Mouse (Mus musculus) myocyte (in vitro differentiated cells): ENCODE data around the gene Itsn1. TPM values are rescaled to one million over a fixed set of nuclear protein-coding genes. Genes with fewer than 3 reads are reported as not detected.

Experiments used
- H3K27me3 ChIP-seq: one replicate; pipeline ENCODE4 v1.6.1; 2011; ENCODE audit not compliant: control insufficient read depth, insufficient read depth, insufficient read length
- H3K36me3 ChIP-seq: one replicate; pipeline ENCODE4 v1.6.1; 2011; ENCODE audit not compliant: control insufficient read depth, insufficient read depth
- H3K4me2 ChIP-seq: one replicate; pipeline ENCODE4 v1.6.1; 2011; ENCODE audit warnings: low read depth, control low read depth
- H3K4me3 ChIP-seq: one replicate; pipeline ENCODE4 v1.5.1; 2011; ENCODE audit warnings: mild to moderate bottlenecking, control low read depth, moderate library complexity
- H3K79me2 ChIP-seq: one replicate; pipeline ENCODE4 v1.6.1; 2011; ENCODE audit not compliant: control insufficient read depth, insufficient read depth
- H3ac ChIP-seq: one replicate; pipeline ENCODE4 v1.6.1; 2011; ENCODE audit not compliant: control insufficient read depth, insufficient read length
- CEBPB ChIP-seq: IDR thresholded peaks from 2 replicates; pipeline ENCODE4 v1.6.1; 2011; ENCODE audit warnings: mild to moderate bottlenecking, moderate library complexity; ENCODE audit not compliant: poor library complexity, insufficient read depth, severe bottlenecking
- E2F4 ChIP-seq: IDR thresholded peaks from one replicate; pipeline ENCODE4 v1.6.1; 2011; ENCODE audit warnings: mild to moderate bottlenecking, control low read depth, moderate library complexity; ENCODE audit not compliant: insufficient read depth
- MAX ChIP-seq: IDR thresholded peaks from one replicate; pipeline ENCODE4 v1.6.1; 2011; ENCODE audit warnings: low read depth, mild to moderate bottlenecking, control low read depth
- MYOD1 ChIP-seq, 3 experiments: IDR thresholded peaks; one replicate each; pipeline ENCODE4 v1.6.1; 2011; ENCODE audit warnings: control low read depth in 2 of 3, low read depth in 2 of 3, mild to moderate bottlenecking in 2 of 3, moderate library complexity in 1 of 3; ENCODE audit not compliant: insufficient read length in 2 of 3, control insufficient read depth in 1 of 3
- MYOG ChIP-seq, 3 experiments: IDR thresholded peaks; one replicate each; pipeline ENCODE4 v1.6.1; 2011; ENCODE audit warnings: control low read depth in 2 of 3, low read depth in 2 of 3, mild to moderate bottlenecking in 2 of 3; ENCODE audit not compliant: insufficient read length in 2 of 3, control insufficient read depth in 1 of 3, insufficient read depth in 1 of 3
- POLR2A ChIP-seq: IDR thresholded peaks from one replicate; pipeline ENCODE4 v1.6.1; 2011; ENCODE audit warnings: low read depth, mild to moderate bottlenecking, control low read depth, moderate library complexity; ENCODE audit not compliant: insufficient read length
- POLR2AphosphoS2 ChIP-seq: IDR thresholded peaks from one replicate; pipeline ENCODE4 v1.6.1; 2011; ENCODE audit warnings: low read depth, control low read depth; ENCODE audit not compliant: insufficient read length
- REST ChIP-seq: IDR thresholded peaks from one replicate; pipeline ENCODE4 v1.6.1; 2011; ENCODE audit warnings: mild to moderate bottlenecking, control low read depth, moderate library complexity; ENCODE audit not compliant: insufficient read depth, insufficient read length
- SRF ChIP-seq: IDR thresholded peaks from one replicate; pipeline ENCODE4 v1.6.1; 2011; ENCODE audit warnings: low read depth; ENCODE audit not compliant: control insufficient read depth, insufficient read length
- TCF12 ChIP-seq: IDR thresholded peaks from one replicate; pipeline ENCODE4 v1.6.1; 2011; ENCODE audit warnings: mild to moderate bottlenecking, control low read depth; ENCODE audit not compliant: poor library complexity, insufficient read depth, severe bottlenecking
- TCF3 ChIP-seq: IDR thresholded peaks from one replicate; pipeline ENCODE4 v1.6.1; 2011; ENCODE audit warnings: low read depth, control low read depth; ENCODE audit not compliant: insufficient read length
- USF1 ChIP-seq: IDR thresholded peaks from one replicate; pipeline ENCODE4 v1.6.1; 2011; ENCODE audit warnings: low read depth, mild to moderate bottlenecking, control low read depth, moderate library complexity
- polyA plus RNA-seq: library from polyadenylated mRNA; unstranded; fragments of >200 nt; fragmentation: generic; extraction: Trizol; gene quantifications from one replicate; pipeline ENCODE4 v1.2.1, GENCODE M21; 2012; ENCODE audit warnings: missing spikeins

Itsn1 gene
- polyA plus RNA-seq, 1 experiment, result 27.5 TPM

DNA sequence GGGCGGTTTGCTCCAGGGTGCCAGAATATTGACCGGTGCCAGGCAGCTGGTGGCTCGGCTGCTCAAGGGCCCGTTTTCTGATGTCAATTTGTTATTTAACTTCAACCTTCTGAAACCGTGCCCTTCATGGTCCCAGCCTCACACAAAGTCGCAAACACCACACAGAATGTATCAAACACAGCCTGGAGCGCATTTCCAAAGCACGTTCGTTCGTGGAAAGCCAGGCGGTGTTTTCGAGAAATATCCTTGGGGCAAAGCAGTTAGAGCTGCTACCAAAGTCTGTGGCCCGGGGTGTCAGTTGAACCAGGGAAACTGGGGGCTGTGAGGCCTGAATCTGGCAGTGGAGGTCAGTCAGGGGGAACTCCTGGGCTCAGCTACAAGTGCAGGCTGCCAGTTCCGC, 213.1 kb downstream of the Itsn1 start:
- TF ChIP-seq MYOD1 (IDR thresholded peaks at IDR 0.05; ENCODE audit: control insufficient read depth in 1 of 3, insufficient read length in 2 of 3, low read depth in 2 of 3) (no peak), SRF (no peak), MAX (no peak), USF1 (no peak), MYOG (IDR thresholded peaks at IDR 0.05; ENCODE audit: control insufficient read depth in 1 of 3, insufficient read depth in 1 of 3, insufficient read length in 2 of 3, low read depth in 2 of 3) (no peak), POLR2A (no peak), TCF12 (no peak), CEBPB (no peak), E2F4 (no peak), REST (no peak), POLR2AphosphoS2 (no peak), TCF3 (no peak)
- Histone ChIP-seq H3K79me2 (no peaks in the 10 kb centered on the region), H3K27me3 (no peaks in the 10 kb centered on the region), H3ac (no peak overlapping the region), H3K4me2 (no peak overlapping the region), H3K36me3 (no peaks in the 10 kb centered on the region), H3K4me3 (no peak overlapping the region)

DNA sequence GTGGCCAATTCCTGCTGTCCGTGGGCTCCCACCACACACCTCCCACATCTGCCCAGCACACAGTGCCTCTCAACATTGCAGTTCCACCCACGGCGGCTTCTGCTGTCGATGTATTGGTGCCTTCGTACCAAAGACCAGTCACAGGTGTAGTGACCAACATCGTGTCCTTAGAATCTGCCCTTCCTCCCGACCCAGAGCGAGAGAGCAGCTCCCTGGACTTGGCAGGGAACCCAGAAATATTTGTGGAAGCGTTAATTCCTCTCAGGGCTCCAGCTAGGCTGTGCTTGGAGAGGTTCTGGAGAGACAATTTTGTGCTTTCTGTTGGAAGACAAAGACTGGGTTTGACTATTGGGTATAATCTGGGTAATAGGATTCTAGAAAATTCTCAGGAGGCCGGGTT, 217.2 kb downstream of the Itsn1 start:
- no peak overlapping the region for H3K4me3 ChIP-seq
- no peaks in the 10 kb centered on the region for H3K79me2 ChIP-seq
- H3K27me3 ChIP-seq, result no peaks in the 10 kb centered on the region
- no peak overlapping the region for H3K4me2 ChIP-seq
- H3ac ChIP-seq, result no peak overlapping the region
- H3K36me3 ChIP-seq, result no peaks in the 10 kb centered on the region
- no peak for TF ChIP-seq TCF12
- TF ChIP-seq MAX, result no peak
- TF ChIP-seq POLR2A, result no peak
- TF ChIP-seq MYOD1 (IDR thresholded peaks at IDR 0.05; ENCODE audit: control insufficient read depth in 1 of 3, insufficient read length in 2 of 3, low read depth in 2 of 3), result no peak
- TF ChIP-seq SRF, result no peak
- no peak for TF ChIP-seq REST
- no peak for TF ChIP-seq POLR2AphosphoS2
- no peak for TF ChIP-seq E2F4

DNA sequence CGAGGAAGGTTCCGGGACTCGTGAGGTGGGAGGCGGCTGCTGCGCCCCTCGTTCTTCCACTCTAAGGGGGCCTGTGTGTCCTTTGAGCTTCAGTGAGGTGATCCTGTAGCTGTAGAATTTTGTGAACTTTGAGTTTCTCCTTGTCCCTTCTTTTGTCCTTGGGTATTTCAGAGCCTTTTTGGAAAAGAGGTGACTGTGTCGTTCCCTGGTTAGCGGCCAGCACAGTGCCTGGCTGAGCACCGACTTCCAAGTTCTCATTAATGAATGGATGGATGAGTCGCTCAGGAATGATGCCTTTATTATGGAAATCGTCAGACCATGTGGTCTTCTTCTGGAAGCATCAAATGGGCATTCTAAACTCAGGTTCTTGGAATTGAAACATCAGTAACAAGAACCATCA, 218.0 kb downstream of the Itsn1 start:
- no peak overlapping the region for H3K4me3 ChIP-seq
- H3K36me3 ChIP-seq, result no peaks in the 10 kb centered on the region
- TF ChIP-seq POLR2AphosphoS2 (no peak), TCF3 (no peak), SRF (no peak), REST (no peak), E2F4 (no peak), USF1 (no peak), MYOG (IDR thresholded peaks at IDR 0.05; ENCODE audit: control insufficient read depth in 1 of 3, insufficient read depth in 1 of 3, insufficient read length in 2 of 3, low read depth in 2 of 3) (no peak), TCF12 (no peak), MAX (no peak), MYOD1 (IDR thresholded peaks at IDR 0.05; ENCODE audit: control insufficient read depth in 1 of 3, insufficient read length in 2 of 3, low read depth in 2 of 3) (no peak), CEBPB (no peak), POLR2A (no peak)
- no peaks in the 10 kb centered on the region for H3K27me3 ChIP-seq
- no peaks in the 10 kb centered on the region for H3K79me2 ChIP-seq
- H3K4me2 ChIP-seq, result no peak overlapping the region
- no peak overlapping the region for H3ac ChIP-seq

DNA sequence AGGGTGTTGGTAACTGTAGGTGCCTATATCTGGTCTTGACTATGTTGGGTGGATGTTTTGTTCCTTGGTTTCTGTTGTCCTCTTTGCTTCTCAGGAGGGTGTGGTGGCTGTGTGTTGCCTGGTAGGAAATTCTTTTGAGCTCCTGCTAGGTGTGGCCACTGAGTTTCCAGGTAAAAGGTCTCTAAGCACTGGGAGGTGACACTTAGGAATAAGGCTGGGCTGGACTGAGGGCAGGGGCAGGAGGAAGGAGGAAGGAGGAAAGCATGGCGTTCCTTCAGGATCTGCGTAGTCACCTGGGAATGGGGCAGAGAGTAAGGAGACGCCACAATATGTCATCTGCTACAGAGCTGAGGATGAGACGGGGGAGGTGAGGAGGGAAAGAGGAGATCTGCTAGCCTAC, 224.9 kb downstream of the Itsn1 start:
- Histone ChIP-seq H3K36me3 (no peaks in the 10 kb centered on the region), H3K27me3 (no peaks in the 10 kb centered on the region), H3K79me2 (no peaks in the 10 kb centered on the region), H3K4me2 (no peak overlapping the region), H3K4me3 (no peak overlapping the region), H3ac (no peak overlapping the region)
- TF ChIP-seq USF1, result no peak
- no peak for TF ChIP-seq TCF3
- no peak for TF ChIP-seq MAX
- TF ChIP-seq TCF12, result no peak
- no peak for TF ChIP-seq REST
- no peak for TF ChIP-seq POLR2A
- TF ChIP-seq MYOD1 (IDR thresholded peaks at IDR 0.05; ENCODE audit: control insufficient read depth in 1 of 3, insufficient read length in 2 of 3, low read depth in 2 of 3), result no peak
- no peak for TF ChIP-seq MYOG (IDR thresholded peaks at IDR 0.05; ENCODE audit: control insufficient read depth in 1 of 3, insufficient read depth in 1 of 3, insufficient read length in 2 of 3, low read depth in 2 of 3)
- TF ChIP-seq E2F4, result no peak
- TF ChIP-seq POLR2AphosphoS2, result no peak
- no peak for TF ChIP-seq SRF
- no peak for TF ChIP-seq CEBPB

DNA sequence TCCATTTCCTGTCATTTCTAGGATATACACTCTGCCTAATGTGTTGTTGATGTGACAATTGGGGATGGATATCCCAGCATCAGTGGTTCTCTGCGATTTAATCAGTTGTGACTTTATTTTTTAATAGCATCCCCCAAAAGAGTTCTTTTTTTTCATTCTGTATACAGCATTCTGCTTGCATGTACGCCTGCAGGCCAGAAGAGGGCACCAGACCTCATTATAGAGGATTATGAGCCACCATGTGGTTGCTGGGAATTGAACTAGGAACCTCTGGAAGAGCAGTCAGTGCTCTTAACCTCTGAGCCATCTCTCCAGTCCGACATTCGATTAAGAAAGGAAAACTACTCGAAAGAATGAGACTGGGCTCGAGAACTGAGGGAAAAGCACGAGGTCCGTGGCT, 225.7 kb downstream of the Itsn1 start:
- H3K36me3 ChIP-seq, result no peaks in the 10 kb centered on the region
- H3K4me3 ChIP-seq, result no peak overlapping the region
- no peaks in the 10 kb centered on the region for H3K27me3 ChIP-seq
- H3K79me2 ChIP-seq, result no peaks in the 10 kb centered on the region
- no peak overlapping the region for H3ac ChIP-seq
- no peak overlapping the region for H3K4me2 ChIP-seq
- TF ChIP-seq REST, result no peak
- no peak for TF ChIP-seq TCF3
- TF ChIP-seq CEBPB, result no peak
- no peak for TF ChIP-seq POLR2AphosphoS2
- no peak for TF ChIP-seq E2F4
- TF ChIP-seq USF1, result no peak
- no peak for TF ChIP-seq POLR2A
- TF ChIP-seq MYOG (IDR thresholded peaks at IDR 0.05; ENCODE audit: control insufficient read depth in 1 of 3, insufficient read depth in 1 of 3, insufficient read length in 2 of 3, low read depth in 2 of 3), result no peak
- no peak for TF ChIP-seq TCF12
- no peak for TF ChIP-seq MAX
- no peak for TF ChIP-seq SRF
- no peak for TF ChIP-seq MYOD1 (IDR thresholded peaks at IDR 0.05; ENCODE audit: control insufficient read depth in 1 of 3, insufficient read length in 2 of 3, low read depth in 2 of 3)
